Mouse (Mus musculus): Measurements from ENCODE around the gene Ceacam5. TPM values are rescaled to one million over a fixed set of nuclear protein-coding genes. Genes with fewer than 3 reads are reported as not detected.

Ceacam5 gene
- not detected in 2 replicates for polyA plus RNA-seq (2014; fragmentation: Nextera tagmentation; extraction: Ambion mirVana)

DNA sequence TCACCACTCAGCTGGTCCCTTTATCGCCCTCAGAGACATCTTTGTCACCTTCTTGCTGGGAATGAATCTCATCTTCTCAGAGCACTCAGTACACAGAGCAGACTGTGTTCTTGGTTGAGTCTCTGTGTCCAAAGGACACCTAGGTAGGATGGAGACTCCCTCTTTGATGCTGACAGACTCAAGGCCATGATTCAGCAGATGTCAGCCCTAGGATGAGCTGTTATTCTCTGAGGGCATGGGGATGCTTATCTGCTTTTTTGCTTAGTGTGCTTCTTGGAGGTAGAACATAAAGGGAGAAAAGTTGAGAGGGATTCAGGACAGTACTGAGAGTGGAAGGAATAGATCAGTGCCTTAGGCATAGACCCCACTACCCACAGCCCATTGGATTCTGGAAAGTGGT, at the start of gene Ceacam5:
TSS of gene Ceacam5 (plus strand) at position 301 of the 400 bp plus-strand sequence.
- Histone ChIP-seq H3K27me3 (ENCODE audit: control insufficient read depth, insufficient read depth, low read length) (no peaks in the 10 kb centered on the region), H3K4me1 (ENCODE audit: control insufficient read depth, insufficient read depth, low read length) (no peaks in the 10 kb centered on the region), H3K9ac (ENCODE audit: low read depth, low read length) (no peak within 1 kb of the TSS), H3K27ac (ENCODE audit: low read depth, low read length) (no peak within 1 kb of the TSS), H3K36me3 (ENCODE audit: control insufficient read depth, insufficient read depth, low read length) (no peaks in the 10 kb centered on the region), H3K4me3 (ENCODE audit: low read length) (no peak within 1 kb of the TSS), H3K4me2 (replicated peaks; ENCODE audit: low read depth, low read length) (no peak within 1 kb of the TSS), H3K9me3 (ENCODE audit: control insufficient read depth, low read length) (peaks cover 13% of the 10 kb centered on the region; the same call in 1 of the 2 replicates)
- WGBS = 48% methylated on average over 1 of the region's 1 CpGs
- ATAC-seq (ENCODE audit: low FRiP score, low TSS enrichment) = no peak

Other genes with a start within 250 kb of the Ceacam5 start
- not detected in 2 replicates for gene Ceacam14, start 99.4 kb downstream of the Ceacam5 start, polyA plus RNA-seq (2014; fragmentation: Nextera tagmentation; extraction: Ambion mirVana)
- gene Gm5155, start 158.5 kb downstream of the Ceacam5 start, polyA plus RNA-seq (2014; fragmentation: Nextera tagmentation; extraction: Ambion mirVana) = not detected in 2 replicates